Mouse (Mus musculus): ENCODE results near the gene Arl2. TPM values are rescaled to one million over a fixed set of nuclear protein-coding genes. Genes with fewer than 3 reads are reported as not detected.
"Not testable (repeated sequence)": the region's sequence is repeated elsewhere in the genome, so short reads cannot be mapped to it uniquely, and the experiment has no call there.

The Arl2 gene
- total and polyA plus RNA-seq, 3 experiments, result 47.2 to 111 TPM; not detected in 1

GRCm38 (mm10) chr19:6132171-6132827 lies 9.0 kb downstream of the Arl2 start:
- H3K79me2 ChIP-seq (ENCODE audit: control insufficient read depth, insufficient read depth, low read length, poor library complexity), result peaks cover 1% of the 10 kb centered on the region; the same call in 1 of the 2 replicates
- H3K36me3 ChIP-seq (ENCODE audit: control insufficient read depth in 1 of 2, insufficient read depth in 2 of 2, low read length in 2 of 2), result peaks cover 2 to 18% of the 10 kb centered on the region in 2 experiments; a peak in 2 of 4 replicates
- DNase-seq (ENCODE audit: low read depth, low spot score), result peak; percentile 76
- TF ChIP-seq MYC (IDR thresholded peaks at IDR 0.05; ENCODE audit: low read depth, low read length) (peak; percentile 56; the same call in 1 of the 2 replicates), TCF12 (IDR thresholded peaks at IDR 0.05; ENCODE audit: low read depth, low read length) (peak; percentile 93), EP300 (IDR thresholded peaks at IDR 0.05; ENCODE audit: low read depth in 1 of 2, low read length in 2 of 2) (peak; percentile 75 to 78), ELF1 (IDR thresholded peaks at IDR 0.05; ENCODE audit: low read depth, low read length) (no peak), TAL1 (IDR thresholded peaks at IDR 0.05; ENCODE audit: low read length) (peak; percentile 90), MAZ (IDR thresholded peaks at IDR 0.05; ENCODE audit: low read depth, low read length) (0 out of 2 replicates have a peak, but pooled peaks have one; percentile 46), GATA1 (IDR thresholded peaks at IDR 0.05; ENCODE audit: low read depth, low read length) (peak; percentile 84), ZKSCAN1 (IDR thresholded peaks at IDR 0.05; ENCODE audit: low read depth, low read length) (no peak), MXI1 (IDR thresholded peaks at IDR 0.05; ENCODE audit: low read depth, low read length) (0 out of 2 replicates have a peak, but pooled peaks have one; percentile 38), NRF1 (IDR thresholded peaks at IDR 0.05; ENCODE audit: insufficient read depth, low read depth, low read length, poor library complexity, severe bottlenecking) (no peak), HCFC1 (IDR thresholded peaks at IDR 0.05; ENCODE audit: low read depth, low read length) (peak; percentile 39; the same call in 1 of the 2 replicates), ETS1 (IDR thresholded peaks at IDR 0.05; ENCODE audit: low read depth, low read length) (peak; percentile 87), BHLHE40 (IDR thresholded peaks at IDR 0.05; ENCODE audit: borderline replicate concordance, low read depth, low read length) (peak; percentile 36; the same call in 1 of the 2 replicates), RCOR1 (IDR thresholded peaks at IDR 0.05; ENCODE audit: low read depth, low read length) (0 out of 2 replicates have a peak, but pooled peaks have one; percentile 28), ZNF384 (IDR thresholded peaks at IDR 0.05; ENCODE audit: low read depth, low read length) (no peak), SIN3A (IDR thresholded peaks at IDR 0.05; ENCODE audit: low read length) (peak; percentile 81)
- H3K4me1 ChIP-seq (ENCODE audit: control insufficient read depth in 1 of 2, insufficient read depth in 2 of 2, low read length in 2 of 2), result peaks cover 6 to 46% of the 10 kb centered on the region in 2 experiments; a peak in 3 of 4 replicates
- H3K27me3 ChIP-seq (ENCODE audit: control insufficient read depth in 1 of 2, insufficient read depth in 2 of 2, low read length in 2 of 2), result no peaks in the 10 kb centered on the region
- no peak overlapping the region for H3K9ac ChIP-seq (ENCODE audit: control insufficient read depth, low read depth, low read length, poor library complexity, severe bottlenecking)
- no peaks in the 10 kb centered on the region for H3K9me3 ChIP-seq (replicated peaks; ENCODE audit: insufficient read depth, low read length)
- H3K4me3 ChIP-seq (ENCODE audit: control insufficient read depth in 1 of 2, insufficient read depth in 1 of 2, low read depth in 2 of 2, low read length in 2 of 2), result no peak overlapping the region
- 0 out of 2 replicates have a peak overlapping the region, but pooled peaks have one; percentile 29 for H3K27ac ChIP-seq (ENCODE audit: control insufficient read depth, low read depth, low read length)

GRCm38 (mm10) chr19:6130414-6131128 lies 10.8 kb downstream of the Arl2 start:
- peaks cover under 1 to 24% of the 10 kb centered on the region in 2 experiments; a peak in 2 of 4 replicates for H3K36me3 ChIP-seq (ENCODE audit: control insufficient read depth in 1 of 2, insufficient read depth in 2 of 2, low read length in 2 of 2)
- not testable (repeated sequence) for H3K9ac ChIP-seq (ENCODE audit: control insufficient read depth, low read depth, low read length, poor library complexity, severe bottlenecking); H3K4me3 ChIP-seq (ENCODE audit: control insufficient read depth in 1 of 2, insufficient read depth in 1 of 2, low read depth in 2 of 2, low read length in 2 of 2); H3K27me3 ChIP-seq (ENCODE audit: control insufficient read depth in 1 of 2, insufficient read depth in 2 of 2, low read length in 2 of 2); H3K9me3 ChIP-seq (replicated peaks; ENCODE audit: insufficient read depth, low read length); H3K79me2 ChIP-seq (ENCODE audit: control insufficient read depth, insufficient read depth, low read length, poor library complexity)
- DNase-seq (ENCODE audit: low read depth, low spot score), result peak; percentile 61
- TF ChIP-seq MYB (IDR thresholded peaks at IDR 0.05; ENCODE audit: low read depth, low read length), result 0 out of 2 replicates have a peak, but pooled peaks have one; percentile 45
- TF ChIP-seq RCOR1 (IDR thresholded peaks at IDR 0.05; ENCODE audit: low read depth, low read length), result peak; percentile 71
- TF ChIP-seq TCF12 (IDR thresholded peaks at IDR 0.05; ENCODE audit: low read depth, low read length), result peak; percentile 73
- TF ChIP-seq GATA1 (IDR thresholded peaks at IDR 0.05; ENCODE audit: low read depth, low read length), result peak; percentile 79
- TF ChIP-seq EP300 (IDR thresholded peaks at IDR 0.05; ENCODE audit: low read depth in 1 of 2, low read length in 2 of 2), result peak; percentile 57 to 81
- TF ChIP-seq TAL1 (IDR thresholded peaks at IDR 0.05; ENCODE audit: low read length), result peak; percentile 14; the same call in 1 of the 2 replicates
- TF ChIP-seq SIN3A (IDR thresholded peaks at IDR 0.05; ENCODE audit: low read length), result peak; percentile 70
- TF ChIP-seq ETS1 (IDR thresholded peaks at IDR 0.05; ENCODE audit: low read depth, low read length), result peak; percentile 86
- TF ChIP-seq HCFC1 (IDR thresholded peaks at IDR 0.05; ENCODE audit: low read depth, low read length), result 0 out of 2 replicates have a peak, but pooled peaks have one; percentile 18
- peak overlapping the region; percentile 44 for H3K27ac ChIP-seq (ENCODE audit: control insufficient read depth, low read depth, low read length)
- H3K4me1 ChIP-seq (ENCODE audit: control insufficient read depth in 1 of 2, insufficient read depth in 2 of 2, low read length in 2 of 2), result peaks cover 9 to 46% of the 10 kb centered on the region in 2 experiments; a peak in 3 of 4 replicates
